Mouse (Mus musculus) layer of hippocampus, adult 8-10 months (tissue): Measurements from ENCODE around the gene Skint11. TPM values are rescaled to one million over a fixed set of nuclear protein-coding genes. Genes with fewer than 3 reads are reported as not detected.
"Not testable (repeated sequence)": the region's sequence is repeated elsewhere in the genome, so short reads cannot be mapped to it uniquely, and the experiment has no call there.

Experiments used
- DNase-seq, 2 experiments: peaks; one replicate each; pipeline ENCODE4 v3.0.0; 2022; ENCODE audit warnings: low spot score in 2 of 2
- total RNA-seq, 4 experiments: library from RNA; stranded (reverse); gene quantifications; 2 replicates each; pipeline ENCODE4 v1.2.4; 2022

The Skint11 gene
- not detected for total RNA-seq

DNA sequence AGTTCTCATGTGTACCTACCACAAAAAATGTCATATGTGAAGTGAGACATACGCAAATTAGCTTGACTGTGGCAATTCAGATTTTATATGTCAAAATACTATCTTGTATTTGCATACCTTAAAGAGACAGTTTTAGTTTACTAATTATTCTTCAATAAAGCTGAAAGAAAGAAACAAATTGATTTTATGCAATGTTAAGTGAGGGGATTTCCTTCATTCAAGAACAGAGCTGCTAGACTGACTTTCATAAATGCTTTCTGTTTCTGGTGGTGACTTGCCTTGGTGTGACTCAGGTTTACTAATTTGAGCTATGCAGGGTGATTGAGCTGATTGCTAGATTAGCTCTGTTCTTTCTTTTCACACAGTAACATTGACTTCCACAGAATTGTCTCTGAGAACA, at the start of gene Skint11:
TSS of gene Skint11 (plus strand) at position 301 of the 400 bp plus-strand sequence.
- no peak for DNase-seq

DNA sequence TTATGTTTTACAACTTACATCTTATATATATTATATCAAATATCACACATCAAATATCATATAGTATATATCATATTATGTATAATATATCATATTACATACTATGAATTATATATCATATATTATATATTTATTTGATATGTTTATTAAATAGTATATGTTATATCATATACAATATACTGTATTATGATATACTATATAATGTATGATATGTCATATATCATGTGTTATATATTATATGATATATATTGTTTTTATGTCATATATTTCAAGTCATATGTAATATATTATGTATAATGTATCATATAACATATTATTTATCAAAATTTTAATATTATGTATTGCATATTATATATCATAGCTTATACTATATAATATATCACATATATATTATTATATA, 2.0 kb upstream of the Skint11 start:
- no peak for DNase-seq

DNA sequence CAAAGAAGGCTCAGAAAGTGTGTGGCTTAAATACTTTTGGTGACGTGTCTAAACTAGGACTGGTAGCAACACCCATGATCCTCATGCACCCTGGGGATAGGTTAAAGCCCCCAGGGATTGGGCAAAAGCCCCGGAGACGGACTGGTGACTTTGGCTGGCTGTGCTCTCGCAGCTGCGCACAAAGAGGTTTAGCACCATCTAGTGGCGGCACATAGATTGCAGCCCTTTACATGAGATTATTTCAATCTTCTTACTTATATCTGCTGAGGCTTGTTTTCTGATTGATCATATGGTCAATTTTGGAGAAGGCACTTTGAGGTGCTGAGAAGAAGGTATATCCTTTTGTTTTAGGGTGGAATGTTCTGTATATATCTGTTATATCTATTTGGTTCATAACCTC, 9.7 kb downstream of the Skint11 start:
- DNase-seq: not testable (repeated sequence)

DNA sequence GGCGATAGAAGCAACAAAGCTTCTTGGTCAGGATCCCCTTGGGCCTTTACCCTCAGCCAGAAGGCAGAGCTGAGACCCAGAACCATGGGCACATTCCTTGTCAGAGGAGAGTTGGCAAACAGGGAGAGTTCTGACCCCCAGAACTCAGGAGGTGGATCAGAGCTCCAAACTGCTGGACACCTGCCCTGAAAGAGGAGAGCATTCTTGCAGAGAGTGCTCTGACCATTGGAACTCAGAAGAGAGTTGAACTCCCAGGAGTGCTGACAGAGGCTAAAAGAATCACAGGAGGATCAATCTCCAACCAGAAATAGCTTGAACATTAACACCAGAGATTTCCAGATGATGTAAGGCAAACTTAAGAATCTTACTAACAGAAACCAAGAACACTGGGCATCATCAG, 93.7 kb downstream of the Skint11 start:
- not testable (repeated sequence) for DNase-seq

Other genes with a start within 250 kb of the Skint11 start
- gene Skint5, start 163.9 kb upstream of the Skint11 start, total RNA-seq: not detected
- 1 to 10 TPM; 1.8 to 2.1 (median 2.1) TPM for gene Trabd2b, start 243.3 kb downstream of the Skint11 start, total RNA-seq